Mouse (Mus musculus) thymus, adult 2 months (tissue): ENCODE results near the gene Glp2r. TPM values are rescaled to one million over a fixed set of nuclear protein-coding genes. Genes with fewer than 3 reads are reported as not detected.

Source experiments
- DNase-seq: peaks from one replicate; pipeline ENCODE4 v3.0.0; 2021
- H3K27ac ChIP-seq: fragments of 200-500 bp; 2 replicates; pipeline ENCODE4 v1.5.1; 2012; ENCODE audit warnings: low read length, control low read depth; ENCODE audit not compliant: control insufficient read depth, insufficient read depth
- H3K27me3 ChIP-seq: fragments of 200-500 bp; 2 replicates; pipeline ENCODE4 v1.6.1; 2012; ENCODE audit warnings: mild to moderate bottlenecking, low read length, moderate library complexity, mixed read lengths; ENCODE audit not compliant: control insufficient read depth, insufficient read depth
- H3K36me3 ChIP-seq: fragments of 200-500 bp; 2 replicates; pipeline ENCODE4 v1.6.1; 2012; ENCODE audit warnings: mild to moderate bottlenecking, low read length, moderate library complexity; ENCODE audit not compliant: control insufficient read depth, insufficient read depth
- H3K4me1 ChIP-seq: fragments of 200-500 bp; replicated peaks from 2 replicates; pipeline ENCODE4 v1.6.1; 2012; ENCODE audit warnings: low read length; ENCODE audit not compliant: control insufficient read depth, insufficient read depth
- H3K4me3 ChIP-seq: fragments of 200-500 bp; 2 replicates; pipeline ENCODE4 v1.5.1; 2012; ENCODE audit warnings: mild to moderate bottlenecking, low read length, control low read depth, moderate library complexity; ENCODE audit not compliant: control insufficient read depth, insufficient read depth
- CTCF ChIP-seq: fragments of 200-500 bp; IDR thresholded peaks from 2 replicates; pipeline ENCODE4 v1.5.1; 2012; ENCODE audit warnings: mild to moderate bottlenecking, control low read depth, low read length, moderate library complexity, borderline replicate concordance; ENCODE audit not compliant: control insufficient read depth, poor library complexity, insufficient read depth; ENCODE audit errors: extremely low read depth
- POLR2A ChIP-seq: fragments of 200-500 bp; IDR thresholded peaks from 2 replicates; pipeline ENCODE4 v1.6.1; 2012; ENCODE audit warnings: mild to moderate bottlenecking, low read length, control low read depth, moderate library complexity; ENCODE audit not compliant: control insufficient read depth, poor library complexity, insufficient read depth; ENCODE audit errors: extremely low read depth
- WGBS: fragments of 180-500 bp; shearing (Covaris S2); methylation state at CpG from one replicate; pipeline ENCODE4 v1.1.7; 2018; 5-methylcytosine and 5-hydroxymethylcytosine counted together
- polyA plus RNA-seq: library from polyadenylated mRNA; depleted of rRNA; stranded (reverse); fragments of >200 nt; gene quantifications from 2 replicates; pipeline ENCODE4 v1.2.3, GENCODE M21; 2012

Glp2r gene
- polyA plus RNA-seq, 1 experiment: 0.04 TPM

- no peaks in the 10 kb centered on the region for H3K27me3 ChIP-seq
- H3K27ac ChIP-seq: no peak overlapping the region
- no peaks in the 10 kb centered on the region for H3K4me1 ChIP-seq
- TF ChIP-seq POLR2A (no peak), CTCF (no peak)
- H3K4me3 ChIP-seq: no peak overlapping the region
- no peaks in the 10 kb centered on the region for H3K36me3 ChIP-seq
- DNase-seq: no peak
- 91% methylated on average over 1 of the region's 1 CpGs for WGBS
These were observed 34.6 kb upstream of the Glp2r start for GRCm38 (mm10) chr11:67805538-67805937.

- no peaks in the 10 kb centered on the region for H3K36me3 ChIP-seq
- H3K4me1 ChIP-seq: no peaks in the 10 kb centered on the region
- H3K4me3 ChIP-seq: no peak overlapping the region
- 87% methylated on average over 8 of the region's 8 CpGs for WGBS
- TF ChIP-seq CTCF: no peak
- no peak for TF ChIP-seq POLR2A
- DNase-seq: no peak
- H3K27ac ChIP-seq: no peak overlapping the region
- H3K27me3 ChIP-seq: no peaks in the 10 kb centered on the region
These were observed 30.2 kb upstream of the Glp2r start for GRCm38 (mm10) chr11:67801169-67801568.

GRCm38 (mm10) chr11:67800130-67800723, 29.3 kb upstream of the Glp2r start:
- no peaks in the 10 kb centered on the region for H3K4me1 ChIP-seq
- no peak overlapping the region for H3K27ac ChIP-seq
- no peak for TF ChIP-seq CTCF
- TF ChIP-seq POLR2A: no peak
- no peak overlapping the region for H3K4me3 ChIP-seq
- H3K36me3 ChIP-seq: no peaks in the 10 kb centered on the region
- no peak for DNase-seq
- H3K27me3 ChIP-seq: no peaks in the 10 kb centered on the region

- Histone ChIP-seq H3K4me1 (no peaks in the 10 kb centered on the region), H3K4me3 (no peak within 1 kb of the TSS), H3K27ac (no peak within 1 kb of the TSS), H3K27me3 (no peaks in the 10 kb centered on the region), H3K36me3 (no peaks in the 10 kb centered on the region)
- TF ChIP-seq POLR2A (no peak), CTCF (no peak)
- DNase-seq: no peak
- 91% methylated on average over 7 of the region's 7 CpGs for WGBS
These were observed 27.0 kb upstream of the Glp2r start, which contains the start of gene Dhrs7c for GRCm38 (mm10) chr11:67797931-67798330. Gene Dhrs7c, plus strand, starts transcription at chr11:67798187.

GRCm38 (mm10) chr11:67790182-67790581, 19.2 kb upstream of the Glp2r start:
- no peak for DNase-seq
- WGBS: 44% methylated on average over 11 of the region's 11 CpGs
- no peak overlapping the region for H3K27ac ChIP-seq

GRCm38 (mm10) chr11:67774379-67774778, 3.4 kb upstream of the Glp2r start, which contains the start of gene Gsg1l2:
Gene Gsg1l2, plus strand, starts transcription at chr11:67774608.
- H3K36me3 ChIP-seq: no peaks in the 10 kb centered on the region
- no peaks in the 10 kb centered on the region for H3K4me1 ChIP-seq
- 88% methylated on average over 12 of the region's 12 CpGs for WGBS
- DNase-seq: no peak
- H3K27ac ChIP-seq: no peak within 1 kb of the TSS
- TF ChIP-seq CTCF: no peak
- no peak for TF ChIP-seq POLR2A
- no peaks in the 10 kb centered on the region for H3K27me3 ChIP-seq
- H3K4me3 ChIP-seq: no peak within 1 kb of the TSS

More at GRCm38 (mm10) chr11:67790182-67790581, 19.2 kb upstream of the Glp2r start:
- Histone ChIP-seq H3K4me3 (no peak overlapping the region), H3K4me1 (no peaks in the 10 kb centered on the region), H3K36me3 (no peaks in the 10 kb centered on the region), H3K27me3 (no peaks in the 10 kb centered on the region)
- TF ChIP-seq POLR2A (no peak), CTCF (no peak)

- no peaks in the 10 kb centered on the region for H3K36me3 ChIP-seq
- DNase-seq: no peak
- no peaks in the 10 kb centered on the region for H3K27me3 ChIP-seq
- WGBS: 14% methylated on average over 8 of the region's 8 CpGs
- TF ChIP-seq POLR2A (no peak), CTCF (no peak)
- H3K4me3 ChIP-seq: no peak overlapping the region
- no peak overlapping the region for H3K27ac ChIP-seq
- H3K4me1 ChIP-seq: no peaks in the 10 kb centered on the region
These were observed 1.6 kb upstream of the Glp2r start for GRCm38 (mm10) chr11:67772577-67772976.
